In genomic region chr4:108834115-108834970, GRCm38 (mm10) we compare ENCODE assay signal across 8 mouse cellular contexts. TPM values are rescaled to one million over a fixed set of nuclear protein-coding genes. Genes with fewer than 3 reads are reported as not detected.
DNase-seq lines count a peak whose midpoint lies in the region; ATAC-seq and TF ChIP-seq lines count a peak whose summit lies in the region.

Txndc12 (plus strand) TSS chr4:108834601.

- H3K9ac ChIP-seq in embryonic facial prominence, embryonic 13.5 days: peak within 1 kb of the TSS; percentile 98
- peak within 1 kb of the TSS; percentile 98 for H3K9ac ChIP-seq in limb, embryonic 12.5 days (replicated peaks)
- H3K9ac ChIP-seq in midbrain, embryonic 15.5 days: peak within 1 kb of the TSS; percentile 99

- H3K27me3 ChIP-seq in embryonic facial prominence, embryonic 13.5 days: no peaks in the 10 kb centered on the region
- H3K27me3 ChIP-seq in kidney, adult 2 months (replicated peaks; ENCODE audit: control insufficient read depth, insufficient read depth, low read length): no peaks in the 10 kb centered on the region
- no peaks in the 10 kb centered on the region for H3K27me3 ChIP-seq in limb, embryonic 12.5 days
- no peaks in the 10 kb centered on the region for H3K27me3 ChIP-seq in midbrain, embryonic 15.5 days (replicated peaks)
- H3K27me3 ChIP-seq in spleen, adult 2 months (ENCODE audit: control insufficient read depth, insufficient read depth, low read length): no peaks in the 10 kb centered on the region

- H3K36me3 ChIP-seq in embryonic facial prominence, embryonic 13.5 days: peaks cover 9% of the 10 kb centered on the region
- H3K36me3 ChIP-seq in kidney, adult 2 months (ENCODE audit: control insufficient read depth, insufficient read depth, low read length): no peaks in the 10 kb centered on the region; the same call in 1 of the 2 replicates
- peaks cover 10% of the 10 kb centered on the region for H3K36me3 ChIP-seq in limb, embryonic 12.5 days
- 0 out of 2 replicates have a peak, but pooled peaks cover 4% of the 10 kb centered on the region for H3K36me3 ChIP-seq in midbrain, embryonic 15.5 days (replicated peaks)
- peaks cover 2% of the 10 kb centered on the region; the same call in 1 of the 2 replicates for H3K36me3 ChIP-seq in spleen, adult 2 months (ENCODE audit: control insufficient read depth, insufficient read depth, low read length)

- no peak for TF ChIP-seq CTCF in kidney, adult 2 months (conservative IDR thresholded peaks at IDR 0.05; ENCODE audit: insufficient read depth, insufficient read length, low read depth, low read length)
- no peak for TF ChIP-seq CTCF in spleen, adult 2 months (IDR thresholded peaks at IDR 0.05; ENCODE audit: extremely low read depth, insufficient read depth, insufficient read length, insufficient replicate concordance)

- H3K4me1 ChIP-seq in embryonic facial prominence, embryonic 13.5 days: peaks cover 30% of the 10 kb centered on the region
- peaks cover 7% of the 10 kb centered on the region; the same call in 1 of the 2 replicates for H3K4me1 ChIP-seq in kidney, adult 2 months (ENCODE audit: control insufficient read depth, insufficient read depth, low read length)
- peaks cover 31% of the 10 kb centered on the region for H3K4me1 ChIP-seq in limb, embryonic 12.5 days (replicated peaks)
- H3K4me1 ChIP-seq in midbrain, embryonic 15.5 days: peaks cover 35% of the 10 kb centered on the region
- peaks cover 5% of the 10 kb centered on the region; the same call in 1 of the 2 replicates for H3K4me1 ChIP-seq in spleen, adult 2 months (ENCODE audit: control insufficient read depth, insufficient read depth, insufficient read length)

- peak within 1 kb of the TSS; percentile 76 for H3K4me2 ChIP-seq in embryonic facial prominence, embryonic 13.5 days
- H3K4me2 ChIP-seq in limb, embryonic 12.5 days: peak within 1 kb of the TSS; percentile 65
- H3K4me2 ChIP-seq in midbrain, embryonic 15.5 days: peak within 1 kb of the TSS; percentile 58

- WGBS in embryonic facial prominence, embryonic 13.5 days: under 1% methylated on average over 34 of the region's 34 CpGs
- under 1% methylated on average over 34 of the region's 34 CpGs for WGBS in kidney, adult 2 months
- under 1% methylated on average over 34 of the region's 34 CpGs for WGBS in limb, embryonic 12.5 days
- under 1% methylated on average over 34 of the region's 34 CpGs for WGBS in midbrain, embryonic 15.5 days
- WGBS in spleen, adult 2 months: under 1% methylated on average over 34 of the region's 34 CpGs

- peak; percentile 80 for ATAC-seq in embryonic facial prominence, embryonic 13.5 days (ENCODE audit: insufficient number of reproducible peaks, insufficient read depth, low FRiP score, low TSS enrichment, low read depth)
- peak; percentile 85 for ATAC-seq in limb, embryonic 12.5 days (ENCODE audit: insufficient number of reproducible peaks, insufficient read depth, low FRiP score, low TSS enrichment, low read depth)
- peak; percentile 82 for ATAC-seq in midbrain, embryonic 15.5 days (replicated peaks)

- no peak for TF ChIP-seq POLR2A in kidney, adult 2 months (IDR thresholded peaks at IDR 0.05; ENCODE audit: low read depth, low read length)
- no peak for TF ChIP-seq POLR2A in spleen, adult 2 months (IDR thresholded peaks at IDR 0.05; ENCODE audit: low read depth, low read length)

- H3K4me3 ChIP-seq in embryonic facial prominence, embryonic 13.5 days: peak within 1 kb of the TSS; percentile 90
- H3K4me3 ChIP-seq in kidney, adult 2 months (ENCODE audit: insufficient read depth, low read depth, low read length): peak within 1 kb of the TSS; percentile 76
- peak within 1 kb of the TSS; percentile 90 for H3K4me3 ChIP-seq in limb, embryonic 12.5 days (replicated peaks)
- peak within 1 kb of the TSS; percentile 90 for H3K4me3 ChIP-seq in midbrain, embryonic 15.5 days
- H3K4me3 ChIP-seq in spleen, adult 2 months (ENCODE audit: extremely low read depth, insufficient read depth, insufficient read length): peak within 1 kb of the TSS; percentile 89

- peak; percentile 97 for DNase-seq in 3T3-L1 (ENCODE audit: low read depth, low spot score)
- DNase-seq in adrenal gland, postnatal 36 days: peak; percentile 87 to 90
- DNase-seq in heart, adult 18-20 months: peak; percentile 92 to 93
- peak; percentile 96 for DNase-seq in kidney, adult 2 months
- DNase-seq in spleen, adult 2 months (ENCODE audit: low read depth in 1 of 2, low spot score in 2 of 2): peak; percentile 43 to 71

- H3K27ac ChIP-seq in embryonic facial prominence, embryonic 13.5 days: peak within 1 kb of the TSS; percentile 100
- H3K27ac ChIP-seq in kidney, adult 2 months (ENCODE audit: insufficient read depth, low read depth, low read length): peak within 1 kb of the TSS; percentile 85
- peak within 1 kb of the TSS; percentile 99 for H3K27ac ChIP-seq in limb, embryonic 12.5 days
- H3K27ac ChIP-seq in midbrain, embryonic 15.5 days: peak within 1 kb of the TSS; percentile 99
- peak within 1 kb of the TSS; percentile 92 for H3K27ac ChIP-seq in spleen, adult 2 months (ENCODE audit: insufficient read depth, low read length)

- no peaks in the 10 kb centered on the region for H3K9me3 ChIP-seq in embryonic facial prominence, embryonic 13.5 days
- H3K9me3 ChIP-seq in limb, embryonic 12.5 days: no peaks in the 10 kb centered on the region
- H3K9me3 ChIP-seq in midbrain, embryonic 15.5 days: no peaks in the 10 kb centered on the region

RNA-seq across cellular contexts. Expression of gene Txndc12, which starts in this region (rescaled TPM):
- total RNA-seq in adrenal gland, postnatal 36 days (2021): 10 to 100 TPM; 70.8 to 71.6 TPM
- 109 and 111 TPM in 2 replicates for polyA plus RNA-seq in embryonic facial prominence, embryonic 13.5 days (2015; fragmentation: Nextera tagmentation; extraction: Ambion mirVana)
- 10 to 100 TPM; 28.0 to 28.7 TPM for total RNA-seq in heart, adult 18-20 months (2021)
- polyA plus RNA-seq in kidney, adult 2 months (2012; rRNA removed): 22.5 and 25.3 TPM in 2 replicates
- 111 and 115 TPM in 2 replicates for polyA plus RNA-seq in limb, embryonic 12.5 days (2016; fragmentation: Nextera tagmentation; extraction: Ambion mirVana)
- polyA plus RNA-seq in midbrain, embryonic 15.5 days (2015; fragmentation: Nextera tagmentation; extraction: Ambion mirVana): 63.8 and 67.4 TPM in 2 replicates
- 5.9 and 6.7 TPM in 2 replicates for polyA plus RNA-seq in spleen, adult 2 months (2012; rRNA removed)

Comparison
In these comparisons a context has a peak if more than half of its experiments do, and no peak if none do; other contexts are left out.
1. Peak in every context shown above with its lines: DNase-seq, ATAC-seq, H3K4me3 ChIP-seq and H3K27ac ChIP-seq.